Mouse (Mus musculus): ENCODE measurements around the gene Apela. TPM values are rescaled to one million over a fixed set of nuclear protein-coding genes. Genes with fewer than 3 reads are reported as not detected.

Apela gene
- total and polyA plus RNA-seq, 3 experiments = not detected

Other genes with a start within 250 kb of the Apela start
- gene Klhl2, start 187.3 kb downstream of the Apela start, total RNA-seq (2012; rRNA removed) = 11.5 and 12.3 TPM in 2 replicates
- gene Klhl2, start 187.3 kb downstream of the Apela start, total RNA-seq (2014; rRNA removed) = 10.8 and 11.8 TPM in 2 replicates
- 9.3 and 11.0 TPM in 2 replicates for gene Klhl2, start 187.3 kb downstream of the Apela start, polyA plus RNA-seq (2012; ENCODE audit: insufficient read length, low read depth)
- gene Tmem192, start 90.2 kb downstream of the Apela start, total RNA-seq (2012; rRNA removed) = 17.2 and 20.6 TPM in 2 replicates
- gene Tmem192, start 90.2 kb downstream of the Apela start, total RNA-seq (2014; rRNA removed) = 15.7 and 19.5 TPM in 2 replicates
- 69.7 and 72.1 TPM in 2 replicates for gene Tmem192, start 90.2 kb downstream of the Apela start, polyA plus RNA-seq (2012; ENCODE audit: insufficient read length, low read depth)
- gene Trim75, start 49.5 kb downstream of the Apela start, total RNA-seq (2012; rRNA removed) = not detected in 2 replicates
- gene Trim75, start 49.5 kb downstream of the Apela start, total RNA-seq (2014; rRNA removed) = not detected in 2 replicates
- 0.07 TPM in 1 of 2 replicates, not detected in the other for gene Trim75, start 49.5 kb downstream of the Apela start, polyA plus RNA-seq (2012; ENCODE audit: insufficient read length, low read depth)
- not detected in 2 replicates for gene Trim61, start 18.8 kb downstream of the Apela start, total RNA-seq (2012; rRNA removed)
- not detected in 2 replicates for gene Trim61, start 18.8 kb downstream of the Apela start, total RNA-seq (2014; rRNA removed)
- not detected in 2 replicates for gene Trim61, start 18.8 kb downstream of the Apela start, polyA plus RNA-seq (2012; ENCODE audit: insufficient read length, low read depth)
- not detected in 2 replicates for gene Trim60, start 18.8 kb downstream of the Apela start, total RNA-seq (2012; rRNA removed)
- gene Trim60, start 18.8 kb downstream of the Apela start, total RNA-seq (2014; rRNA removed) = not detected in 2 replicates
- not detected in 2 replicates for gene Trim60, start 18.8 kb downstream of the Apela start, polyA plus RNA-seq (2012; ENCODE audit: insufficient read length, low read depth)
- gene Gm10663, start 37.7 kb upstream of the Apela start, total RNA-seq (2012; rRNA removed) = not detected in 2 replicates
- gene Gm10663, start 37.7 kb upstream of the Apela start, total RNA-seq (2014; rRNA removed) = not detected in 2 replicates
- gene Gm10663, start 37.7 kb upstream of the Apela start, polyA plus RNA-seq (2012; ENCODE audit: insufficient read length, low read depth) = not detected in 2 replicates
- gene BC030870, start 92.2 kb upstream of the Apela start, total RNA-seq (2012; rRNA removed) = not detected in 2 replicates
- gene BC030870, start 92.2 kb upstream of the Apela start, total RNA-seq (2014; rRNA removed) = not detected in 2 replicates
- not detected in 2 replicates for gene BC030870, start 92.2 kb upstream of the Apela start, polyA plus RNA-seq (2012; ENCODE audit: insufficient read length, low read depth)